Mouse (Mus musculus): Measurements from ENCODE around the gene Wdr11.

Gene Wdr11

GRCm38 (mm10) chr7:129685326-129685725, 93.7 kb downstream of the Wdr11 start:
- no peak for DNase-seq (ENCODE audit: low read depth)
